Mouse (Mus musculus) brain, embryonic 14.5 days (tissue): ENCODE measurements at regions not wholly inside any gene's neighbourhood (a gene's known extent, or its start where the extent isn't known, plus 50 kb on each side); places are given as distances from the start of the nearest gene placed in this dataset.

Experiments
- CTCF ChIP-seq: fragments of 200-500 bp; IDR thresholded peaks from 2 replicates; pipeline ENCODE4 v1.5.1; 2012; ENCODE audit warnings: inconsistent platforms, mild to moderate bottlenecking, moderate library complexity, borderline replicate concordance; ENCODE audit not compliant: insufficient read depth, insufficient read length; ENCODE audit errors: extremely low read depth
- POLR2A ChIP-seq: fragments of 200-500 bp; IDR thresholded peaks from 2 replicates; pipeline ENCODE4 v1.6.1; 2012; ENCODE audit warnings: mild to moderate bottlenecking, inconsistent platforms, borderline replicate concordance; ENCODE audit not compliant: poor library complexity, insufficient read depth, insufficient read length, severe bottlenecking; ENCODE audit errors: extremely low read depth

GRCm38 (mm10) chr3:37842289-37842688 is 118.0 kb upstream of the Gm5148 start:
- no peak for TF ChIP-seq POLR2A
- no peak for TF ChIP-seq CTCF
